Mouse (Mus musculus): Measurements from ENCODE around the gene Hoxc10. TPM values are rescaled to one million over a fixed set of nuclear protein-coding genes. Genes with fewer than 3 reads are reported as not detected.
A peak's percentile ranks its signal among the peaks of the same experiment; 100 is the strongest.

Hoxc10 gene
- polyA plus RNA-seq, 1 experiment from 2014 or later: 60.4 TPM

DNA sequence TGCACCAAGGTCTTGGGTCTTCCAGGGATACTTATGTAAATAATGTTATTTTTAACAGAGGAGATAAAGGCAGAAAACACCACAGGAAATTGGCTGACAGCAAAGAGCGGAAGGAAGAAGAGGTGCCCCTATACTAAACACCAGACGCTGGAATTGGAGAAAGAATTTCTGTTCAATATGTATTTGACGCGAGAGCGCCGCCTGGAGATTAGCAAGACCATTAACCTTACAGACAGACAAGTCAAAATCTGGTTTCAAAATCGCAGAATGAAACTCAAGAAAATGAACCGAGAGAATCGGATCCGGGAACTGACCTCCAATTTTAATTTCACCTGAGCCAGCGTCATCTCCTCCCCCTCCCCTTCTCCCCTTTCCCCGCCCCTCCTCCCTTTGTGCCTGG is 4.1 kb downstream of the Hoxc10 start:
- Histone ChIP-seq H3K27me3 (ENCODE audit: control insufficient read depth, insufficient read depth, low read length) (peaks cover 79% of the 10 kb centered on the region), H3K36me3 (ENCODE audit: control insufficient read depth, insufficient read depth, low read length) (no peaks in the 10 kb centered on the region), H3K4me3 (ENCODE audit: low read depth, low read length) (peak overlapping the region; percentile 95), H3K27ac (ENCODE audit: low read depth, low read length) (peak overlapping the region; percentile 51), H3K9ac (ENCODE audit: low read length) (peak overlapping the region; percentile 100), H3K9me3 (ENCODE audit: control insufficient read depth, low read length) (no peaks in the 10 kb centered on the region), H3K4me1 (ENCODE audit: control insufficient read depth, insufficient read depth, low read length) (no peaks in the 10 kb centered on the region), H3K4me2 (ENCODE audit: low read depth) (peak overlapping the region; percentile 90)
- ATAC-seq (ENCODE audit: insufficient read depth, low FRiP score, low TSS enrichment) (no peak), DNase-seq (ENCODE audit: low spot score) (no peak)
- WGBS: 1% methylated on average over 12 of the region's 12 CpGs

DNA sequence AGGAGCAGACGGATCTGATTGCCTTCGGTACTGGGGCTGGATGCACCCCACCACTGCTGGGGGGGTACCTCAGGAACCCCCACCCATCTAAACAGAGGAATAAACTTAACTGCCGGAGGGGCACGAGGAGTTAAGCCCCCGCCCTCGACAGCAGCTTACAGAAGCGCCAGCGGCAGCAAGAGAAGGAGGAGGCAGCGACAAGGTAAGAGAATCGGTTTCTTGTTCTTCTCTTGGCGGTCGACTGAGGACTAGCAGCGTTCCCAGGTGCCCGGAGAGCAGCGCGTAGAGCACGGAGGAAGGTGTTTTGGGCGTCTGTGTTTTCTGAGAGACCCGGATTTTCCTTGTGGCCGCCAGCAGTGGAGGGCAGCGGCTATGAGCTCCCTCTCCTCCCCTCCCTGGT is 5.7 kb downstream of the Hoxc10 start:
- H3K9ac ChIP-seq (ENCODE audit: low read length): peak overlapping the region; percentile 100

DNA sequence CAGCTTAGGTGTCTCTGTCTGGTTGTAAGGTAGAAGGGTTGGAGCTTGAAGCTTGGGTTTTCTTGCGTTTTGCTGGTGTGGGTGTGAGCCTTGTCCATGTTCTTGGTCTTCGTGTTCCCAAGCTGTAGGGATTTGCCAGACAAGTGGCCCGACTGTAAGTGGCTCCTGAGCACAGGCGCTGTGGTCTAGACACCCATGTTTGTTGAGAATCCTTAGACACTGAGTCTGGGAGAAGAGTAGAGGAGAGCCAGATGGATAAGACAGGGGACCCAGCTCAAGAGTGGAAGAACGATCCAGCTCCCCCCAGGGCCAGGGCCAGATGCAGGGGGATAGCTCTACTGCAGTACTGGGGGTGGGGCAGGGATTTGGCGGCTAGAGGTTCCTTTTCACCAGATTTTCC is 6.2 kb downstream of the Hoxc10 start:
- WGBS: 2% methylated on average over 6 of the region's 6 CpGs
- H3K36me3 ChIP-seq (ENCODE audit: control insufficient read depth, insufficient read depth, low read length): no peaks in the 10 kb centered on the region

More for the DNA sequence above, 5.7 kb downstream of the Hoxc10 start:
- H3K36me3 ChIP-seq (ENCODE audit: control insufficient read depth, insufficient read depth, low read length): no peaks in the 10 kb centered on the region
- no peaks in the 10 kb centered on the region for H3K9me3 ChIP-seq (ENCODE audit: control insufficient read depth, low read length)
- H3K27ac ChIP-seq (ENCODE audit: low read depth, low read length): peak overlapping the region; percentile 83
- DNase-seq (ENCODE audit: low spot score) (peak; percentile 56), ATAC-seq (ENCODE audit: insufficient read depth, low FRiP score, low TSS enrichment) (no peak)
- H3K27me3 ChIP-seq (ENCODE audit: control insufficient read depth, insufficient read depth, low read length): peaks cover 78% of the 10 kb centered on the region
- H3K4me1 ChIP-seq (ENCODE audit: control insufficient read depth, insufficient read depth, low read length): 0 out of 2 replicates have a peak, but pooled peaks cover 2% of the 10 kb centered on the region
- under 1% methylated on average over 21 of the region's 21 CpGs for WGBS
- H3K4me2 ChIP-seq (ENCODE audit: low read depth): peak overlapping the region; percentile 90
- H3K4me3 ChIP-seq (ENCODE audit: low read depth, low read length): peak overlapping the region; percentile 95

GRCm38 (mm10) chr15:102975034-102975433 is 8.4 kb downstream of the Hoxc10 start:
- ATAC-seq (ENCODE audit: insufficient read depth, low FRiP score, low TSS enrichment): no peak
- Histone ChIP-seq H3K36me3 (ENCODE audit: control insufficient read depth, insufficient read depth, low read length) (no peaks in the 10 kb centered on the region), H3K9ac (ENCODE audit: low read length) (peak overlapping the region; percentile 100), H3K4me3 (ENCODE audit: low read depth, low read length) (peak overlapping the region; percentile 95), H3K27ac (ENCODE audit: low read depth, low read length) (peak overlapping the region; percentile 98), H3K4me1 (ENCODE audit: control insufficient read depth, insufficient read depth, low read length) (peaks cover 4% of the 10 kb centered on the region; the same call in 1 of the 2 replicates), H3K4me2 (ENCODE audit: low read depth) (peak overlapping the region; percentile 90), H3K9me3 (ENCODE audit: control insufficient read depth, low read length) (no peaks in the 10 kb centered on the region), H3K27me3 (ENCODE audit: control insufficient read depth, insufficient read depth, low read length) (peaks cover 73% of the 10 kb centered on the region)
- under 1% methylated on average over 7 of the region's 7 CpGs for WGBS
- no peak for DNase-seq (ENCODE audit: low spot score)

More for the DNA sequence above, 6.2 kb downstream of the Hoxc10 start:
- Histone ChIP-seq H3K9ac (ENCODE audit: low read length) (peak overlapping the region; percentile 100), H3K4me2 (ENCODE audit: low read depth) (peak overlapping the region; percentile 90), H3K4me1 (ENCODE audit: control insufficient read depth, insufficient read depth, low read length) (peaks cover 4% of the 10 kb centered on the region; the same call in 1 of the 2 replicates), H3K4me3 (ENCODE audit: low read depth, low read length) (peak overlapping the region; percentile 95), H3K9me3 (ENCODE audit: control insufficient read depth, low read length) (no peaks in the 10 kb centered on the region), H3K27ac (ENCODE audit: low read depth, low read length) (peak overlapping the region; percentile 83), H3K27me3 (ENCODE audit: control insufficient read depth, insufficient read depth, low read length) (peaks cover 78% of the 10 kb centered on the region)
- DNase-seq (ENCODE audit: low spot score): peak; percentile 20
- no peak for ATAC-seq (ENCODE audit: insufficient read depth, low FRiP score, low TSS enrichment)

GRCm38 (mm10) chr15:102975688-102976111 is 9.1 kb downstream of the Hoxc10 start:
- H3K4me1 ChIP-seq (ENCODE audit: control insufficient read depth, insufficient read depth, low read length): peaks cover 4% of the 10 kb centered on the region; the same call in 1 of the 2 replicates
- H3K9me3 ChIP-seq (ENCODE audit: control insufficient read depth, low read length): no peaks in the 10 kb centered on the region
- H3K4me3 ChIP-seq (ENCODE audit: low read depth, low read length): peak overlapping the region; percentile 95
- H3K27ac ChIP-seq (ENCODE audit: low read depth, low read length): peak overlapping the region; percentile 98
- H3K27me3 ChIP-seq (ENCODE audit: control insufficient read depth, insufficient read depth, low read length): peaks cover 73% of the 10 kb centered on the region
- H3K9ac ChIP-seq (ENCODE audit: low read length): peak overlapping the region; percentile 100
- ATAC-seq (ENCODE audit: insufficient read depth, low FRiP score, low TSS enrichment) (no peak), DNase-seq (ENCODE audit: low spot score) (no peak)
- WGBS: under 1% methylated on average over 21 of the region's 21 CpGs
- H3K36me3 ChIP-seq (ENCODE audit: control insufficient read depth, insufficient read depth, low read length): no peaks in the 10 kb centered on the region
- H3K4me2 ChIP-seq (ENCODE audit: low read depth): peak overlapping the region; percentile 90

- DNase-seq (ENCODE audit: low spot score): no peak
- no peak for ATAC-seq (ENCODE audit: insufficient read depth, low FRiP score, low TSS enrichment)
- 3% methylated on average over 12 of the region's 20 CpGs for WGBS
- Histone ChIP-seq H3K9ac (ENCODE audit: low read length) (peak within 1 kb of the TSS; percentile 100), H3K27me3 (ENCODE audit: control insufficient read depth, insufficient read depth, low read length) (peaks cover 73% of the 10 kb centered on the region), H3K4me3 (ENCODE audit: low read depth, low read length) (peak within 1 kb of the TSS; percentile 95), H3K9me3 (ENCODE audit: control insufficient read depth, low read length) (no peaks in the 10 kb centered on the region), H3K36me3 (ENCODE audit: control insufficient read depth, insufficient read depth, low read length) (no peaks in the 10 kb centered on the region), H3K4me1 (ENCODE audit: control insufficient read depth, insufficient read depth, low read length) (peaks cover 4% of the 10 kb centered on the region; the same call in 1 of the 2 replicates), H3K27ac (ENCODE audit: low read depth, low read length) (peak within 1 kb of the TSS; percentile 98), H3K4me2 (ENCODE audit: low read depth) (peak within 1 kb of the TSS; percentile 90)
Measured at GRCm38 (mm10) chr15:102976171-102976570, 9.6 kb downstream of the Hoxc10 start, which contains the start of gene Hoxc9. Gene Hoxc9, plus strand, starts transcription at chr15:102976439.

GRCm38 (mm10) chr15:102976631-102977422 is 10.2 kb downstream of the Hoxc10 start:
- H3K4me3 ChIP-seq (ENCODE audit: low read depth, low read length): peak overlapping the region; percentile 95
- H3K9me3 ChIP-seq (ENCODE audit: control insufficient read depth, low read length): no peaks in the 10 kb centered on the region
- peaks cover 70% of the 10 kb centered on the region for H3K27me3 ChIP-seq (ENCODE audit: control insufficient read depth, insufficient read depth, low read length)
- H3K36me3 ChIP-seq (ENCODE audit: control insufficient read depth, insufficient read depth, low read length): no peaks in the 10 kb centered on the region
- under 1% methylated on average over 37 of the region's 37 CpGs for WGBS
- ATAC-seq (ENCODE audit: insufficient read depth, low FRiP score, low TSS enrichment) (peak; percentile 18; the same call in 1 of the 2 replicates), DNase-seq (ENCODE audit: low spot score) (no peak)
- H3K4me1 ChIP-seq (ENCODE audit: control insufficient read depth, insufficient read depth, low read length): peaks cover 4% of the 10 kb centered on the region; the same call in 1 of the 2 replicates
- peak overlapping the region; percentile 98 for H3K27ac ChIP-seq (ENCODE audit: low read depth, low read length)
- H3K4me2 ChIP-seq (ENCODE audit: low read depth): peak overlapping the region; percentile 90
- peak overlapping the region; percentile 100 for H3K9ac ChIP-seq (ENCODE audit: low read length)

GRCm38 (mm10) chr15:102977423-102977974 is 10.9 kb downstream of the Hoxc10 start:
- Histone ChIP-seq H3K4me3 (ENCODE audit: low read depth, low read length) (peak overlapping the region; percentile 95), H3K9me3 (ENCODE audit: control insufficient read depth, low read length) (no peaks in the 10 kb centered on the region), H3K27me3 (ENCODE audit: control insufficient read depth, insufficient read depth, low read length) (peaks cover 65% of the 10 kb centered on the region), H3K4me1 (ENCODE audit: control insufficient read depth, insufficient read depth, low read length) (peaks cover 4% of the 10 kb centered on the region; the same call in 1 of the 2 replicates), H3K9ac (ENCODE audit: low read length) (peak overlapping the region; percentile 100), H3K27ac (ENCODE audit: low read depth, low read length) (peak overlapping the region; percentile 98), H3K36me3 (ENCODE audit: control insufficient read depth, insufficient read depth, low read length) (no peaks in the 10 kb centered on the region), H3K4me2 (ENCODE audit: low read depth) (peak overlapping the region; percentile 90)
- ATAC-seq (ENCODE audit: insufficient read depth, low FRiP score, low TSS enrichment) (peak; percentile 17; the same call in 1 of the 2 replicates), DNase-seq (ENCODE audit: low spot score) (no peak)
- under 1% methylated on average over 16 of the region's 16 CpGs for WGBS
